Mouse (Mus musculus): ENCODE measurements around the gene ccdc198.

DNA sequence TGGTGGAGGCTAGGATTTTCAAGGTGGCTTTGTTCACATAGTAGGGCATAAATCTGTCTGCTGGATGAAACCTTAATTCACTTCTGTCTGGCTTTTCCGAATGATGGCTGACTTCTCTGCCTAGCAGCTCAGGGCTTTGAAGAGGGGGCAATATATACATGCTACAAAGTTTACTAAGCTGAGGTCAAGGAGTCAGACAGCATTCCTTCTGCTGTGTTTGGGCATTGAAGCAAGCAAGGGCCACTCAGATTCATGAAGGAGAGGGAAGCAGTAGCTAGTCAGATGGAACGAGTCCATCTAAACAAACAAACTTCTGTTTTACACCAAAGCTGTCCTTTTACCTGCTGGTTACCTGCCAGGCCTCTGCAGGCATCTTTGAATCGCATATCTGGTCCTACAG lies 32.4 kb upstream of the ccdc198 start:
- TF ChIP-seq CTCF (conservative IDR thresholded peaks at IDR 0.05 in 1 of 2, IDR thresholded peaks at IDR 0.05 in 1 of 2; ENCODE audit: low read depth in 2 of 2, low read length in 2 of 2) (no peak), POLR2A (IDR thresholded peaks at IDR 0.05; ENCODE audit: low read depth, low read length) (no peak), NELFE (IDR thresholded peaks at IDR 0.05; ENCODE audit: low read depth, low read length) (no peak), RAD21 (IDR thresholded peaks at IDR 0.05; ENCODE audit: low read depth, low read length) (no peak)
